In genomic region chr11:74756631-74757030, GRCm38 (mm10) we compare ENCODE assay signal across 15 mouse cellular contexts. TPM values are rescaled to one million over a fixed set of nuclear protein-coding genes. Genes with fewer than 3 reads are reported as not detected.
DNase-seq lines count a peak whose midpoint lies in the region; ATAC-seq lines count a peak whose summit lies in the region.
"Had no signal": no experiment of that assay in that cellular context is flagged by ENCODE, and none has a peak within 500 bp of the region (broad histone marks: within the 10 kb centered on the region; RNA-seq: fewer than 3 reads in every experiment).

No protein-coding gene starts in this region.

- peaks cover 8% of the 10 kb centered on the region; the same call in 1 of the 2 replicates for H3K4me1 ChIP-seq in heart, embryonic 15.5 days (replicated peaks)
- H3K4me1 ChIP-seq: embryonic facial prominence, embryonic 13.5 days; hindbrain, embryonic 15.5 days; liver, embryonic 12.5 days had no signal

- peak overlapping the region; percentile 51 for H3K27ac ChIP-seq in heart, embryonic 15.5 days
- H3K27ac ChIP-seq: embryonic facial prominence, embryonic 13.5 days; forebrain, embryonic 12.5 days; gastrocnemius, adult 2 months; hindbrain, embryonic 15.5 days; liver, embryonic 12.5 days had no signal

- H3K27me3 ChIP-seq in heart, embryonic 15.5 days = no peaks in the 10 kb centered on the region
- H3K27me3 ChIP-seq: embryonic facial prominence, embryonic 13.5 days; forebrain, embryonic 12.5 days; hindbrain, embryonic 15.5 days; liver, embryonic 12.5 days had no signal

- 44% methylated on average over 2 of the region's 2 CpGs for WGBS in heart, embryonic 15.5 days

- ATAC-seq in heart, embryonic 15.5 days (replicated peaks; ENCODE audit: insufficient number of reproducible peaks, insufficient read depth, low FRiP score, low read depth) = peak; percentile 75
- ATAC-seq in cerebellum, adult (ENCODE audit: insufficient number of reproducible peaks, low FRiP score, low TSS enrichment) = no peak
- ATAC-seq: liver, embryonic 12.5 days had no signal

- H3K4me2 ChIP-seq in heart, embryonic 15.5 days = no peak overlapping the region
- H3K4me2 ChIP-seq: embryonic facial prominence, embryonic 13.5 days; forebrain, embryonic 12.5 days; hindbrain, embryonic 15.5 days; liver, embryonic 12.5 days had no signal

- no peaks in the 10 kb centered on the region for H3K36me3 ChIP-seq in heart, embryonic 15.5 days
- H3K36me3 ChIP-seq: embryonic facial prominence, embryonic 13.5 days; forebrain, embryonic 12.5 days; hindbrain, embryonic 15.5 days; liver, embryonic 12.5 days had no signal

- no peaks in the 10 kb centered on the region for H3K9me3 ChIP-seq in heart, embryonic 15.5 days (replicated peaks)
- H3K9me3 ChIP-seq: embryonic facial prominence, embryonic 13.5 days; forebrain, embryonic 12.5 days; hindbrain, embryonic 15.5 days; liver, embryonic 12.5 days had no signal

- DNase-seq in adrenal gland, adult (ENCODE audit: inconsistent age in 2 of 2, low spot score in 1 of 2) = peak; percentile 36
- DNase-seq in adrenal gland, adult 8-10 months = no peak
- peak; percentile 72 for DNase-seq in kidney, adult 9 months
- DNase-seq in lung, postnatal 25 days (ENCODE audit: low spot score) = peak; percentile 86
- no peak for DNase-seq in urinary bladder, adult 2 months (ENCODE audit: low spot score)
- no peak for DNase-seq in MN1 (ENCODE audit: low spot score)
- DNase-seq: cerebellum, postnatal 14 days; gastrocnemius, adult 2 months had no signal

- H3K9ac ChIP-seq in heart, embryonic 15.5 days = no peak overlapping the region
- H3K9ac ChIP-seq: embryonic facial prominence, embryonic 13.5 days; forebrain, embryonic 12.5 days; hindbrain, embryonic 15.5 days; liver, embryonic 12.5 days had no signal

- no peak overlapping the region for H3K4me3 ChIP-seq in heart, embryonic 15.5 days
- H3K4me3 ChIP-seq: embryonic facial prominence, embryonic 13.5 days; forebrain, embryonic 12.5 days; gastrocnemius, adult 2 months; hindbrain, embryonic 15.5 days; liver, embryonic 12.5 days; myocyte had no signal

RNA-seq across cellular contexts. Expression of gene Mettl16, which starts 14.0 kb away (rescaled TPM):
- total RNA-seq in adrenal gland, adult 8-10 months (2022) = 10 to 100 TPM; 31.9 to 36.6 (median 33.9) TPM
- polyA plus RNA-seq in heart, embryonic 15.5 days (2015; fragmentation: Nextera tagmentation; extraction: Ambion mirVana) = 28.0 and 30.5 TPM in 2 replicates
- polyA plus RNA-seq in urinary bladder, adult 2 months (2012; rRNA removed) = 12.1 and 12.4 TPM in 2 replicates

RNA-seq across cellular contexts. Expression of gene Pafah1b1, which starts 32.2 kb away (rescaled TPM):
- 100 to 1,000 TPM; 124 to 194 (median 185) TPM for total RNA-seq in adrenal gland, adult 8-10 months (2022)
- 38.7 and 46.9 TPM in 2 replicates for polyA plus RNA-seq in heart, embryonic 15.5 days (2015; fragmentation: Nextera tagmentation; extraction: Ambion mirVana)
- 59.0 and 60.9 TPM in 2 replicates for polyA plus RNA-seq in urinary bladder, adult 2 months (2012; rRNA removed)

Comparison
In these comparisons a context has a peak if more than half of its experiments do, and no peak if none do; other contexts are left out.
1. DNase-seq: peak in adrenal gland, adult (2 of 2), kidney, adult 9 months (single experiment) and lung, postnatal 25 days (single experiment); none in adrenal gland, adult 8-10 months (single experiment), urinary bladder, adult 2 months (single experiment) and MN1 (single experiment).